Mouse (Mus musculus) heart, embryonic 16.5 days (tissue): Measurements from ENCODE around the gene Cux1. TPM values are rescaled to one million over a fixed set of nuclear protein-coding genes. Genes with fewer than 3 reads are reported as not detected.
A peak's percentile ranks its signal among the peaks of the same experiment; 100 is the strongest.

Source experiments
- ATAC-seq: fragments of 200-750 bp; cut with Nextera tagmentation; replicated peaks from 2 replicates; pipeline ENCODE4 v1.8.0; 2017; ENCODE audit warnings: moderate number of reproducible peaks; ENCODE audit not compliant: insufficient read depth, low FRiP score; ENCODE audit errors: extremely low read depth
- H3K27ac ChIP-seq: fragments of 300-500 bp; sonication (generic); 2 replicates; pipeline ENCODE4 v1.5.1; 2014; ENCODE audit warnings: mild to moderate bottlenecking, low read length, control low read depth, moderate library complexity
- H3K27me3 ChIP-seq: fragments of 300-500 bp; sonication (generic); 2 replicates; pipeline ENCODE4 v1.6.1; 2014; ENCODE audit warnings: low read length, mixed read lengths; ENCODE audit not compliant: control insufficient read depth, insufficient read depth
- H3K36me3 ChIP-seq: fragments of 300-500 bp; sonication (generic); 2 replicates; pipeline ENCODE4 v1.6.1; 2014; ENCODE audit not compliant: control insufficient read depth, insufficient read depth
- H3K4me1 ChIP-seq: fragments of 300-500 bp; sonication (generic); 2 replicates; pipeline ENCODE4 v1.6.1; 2014; ENCODE audit warnings: low read length, mixed read lengths; ENCODE audit not compliant: control insufficient read depth, insufficient read depth
- H3K4me2 ChIP-seq: fragments of 300-500 bp; sonication (generic); 2 replicates; pipeline ENCODE4 v1.6.1; 2014; ENCODE audit warnings: low read depth, mild to moderate bottlenecking, control low read depth, low read length
- H3K4me3 ChIP-seq: fragments of 300-500 bp; sonication (generic); 2 replicates; pipeline ENCODE4 v1.5.1; 2014; ENCODE audit warnings: mild to moderate bottlenecking, control low read depth, low read length
- H3K9ac ChIP-seq: fragments of 300-500 bp; sonication (generic); 2 replicates; pipeline ENCODE4 v1.6.1; 2014; ENCODE audit warnings: low read length, control low read depth
- H3K9me3 ChIP-seq: fragments of 300-500 bp; sonication (generic); replicated peaks from 2 replicates; pipeline ENCODE4 v1.6.1; 2016; ENCODE audit warnings: low read length; ENCODE audit not compliant: control insufficient read depth
- WGBS: fragments of 180-500 bp; shearing (Covaris S2); extraction: QIAGEN DNeasy Blood & Tissue Kit; methylation state at CpG from one replicate; pipeline ENCODE4 v1.1.7; 2014; 5-methylcytosine and 5-hydroxymethylcytosine counted together
- polyA plus RNA-seq: library from polyadenylated mRNA; unstranded; fragments of >200 nt; fragmentation: Nextera tagmentation; extraction: Ambion mirVana; gene quantifications from 2 replicates; pipeline ENCODE4 v1.2.1, GENCODE M21; 2015

The Cux1 gene
- polyA plus RNA-seq, 1 experiment from 2014 or later: 89.0 TPM

DNA sequence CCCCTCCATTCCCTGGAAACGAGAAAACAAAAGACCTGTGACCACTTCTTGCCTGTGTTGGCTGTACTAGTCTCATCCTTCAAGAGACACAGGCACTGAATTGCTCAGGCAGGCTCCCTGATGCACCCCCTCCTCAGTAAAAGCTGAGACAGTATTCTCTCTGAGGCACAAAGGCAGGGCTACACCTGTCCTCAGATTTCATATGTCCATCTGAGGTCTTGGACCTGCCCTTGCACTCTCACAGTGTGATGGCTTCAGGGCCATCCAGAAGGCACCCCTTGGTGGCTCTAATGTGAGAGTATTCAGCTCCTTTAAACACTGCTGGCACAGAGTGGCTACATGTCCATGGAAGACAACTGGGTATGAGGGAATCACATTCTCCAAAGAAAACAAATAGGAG, 32.1 kb downstream of the Cux1 start:
- peaks cover 59% of the 10 kb centered on the region for H3K4me1 ChIP-seq
- H3K9ac ChIP-seq: no peak overlapping the region
- ATAC-seq: no peak
- H3K4me3 ChIP-seq: no peak overlapping the region
- H3K36me3 ChIP-seq: no peaks in the 10 kb centered on the region
- WGBS: 57% methylated on average over 1 of the region's 1 CpGs
- no peak overlapping the region for H3K4me2 ChIP-seq
- H3K27me3 ChIP-seq: no peaks in the 10 kb centered on the region
- H3K9me3 ChIP-seq: no peaks in the 10 kb centered on the region
- no peak overlapping the region for H3K27ac ChIP-seq

DNA sequence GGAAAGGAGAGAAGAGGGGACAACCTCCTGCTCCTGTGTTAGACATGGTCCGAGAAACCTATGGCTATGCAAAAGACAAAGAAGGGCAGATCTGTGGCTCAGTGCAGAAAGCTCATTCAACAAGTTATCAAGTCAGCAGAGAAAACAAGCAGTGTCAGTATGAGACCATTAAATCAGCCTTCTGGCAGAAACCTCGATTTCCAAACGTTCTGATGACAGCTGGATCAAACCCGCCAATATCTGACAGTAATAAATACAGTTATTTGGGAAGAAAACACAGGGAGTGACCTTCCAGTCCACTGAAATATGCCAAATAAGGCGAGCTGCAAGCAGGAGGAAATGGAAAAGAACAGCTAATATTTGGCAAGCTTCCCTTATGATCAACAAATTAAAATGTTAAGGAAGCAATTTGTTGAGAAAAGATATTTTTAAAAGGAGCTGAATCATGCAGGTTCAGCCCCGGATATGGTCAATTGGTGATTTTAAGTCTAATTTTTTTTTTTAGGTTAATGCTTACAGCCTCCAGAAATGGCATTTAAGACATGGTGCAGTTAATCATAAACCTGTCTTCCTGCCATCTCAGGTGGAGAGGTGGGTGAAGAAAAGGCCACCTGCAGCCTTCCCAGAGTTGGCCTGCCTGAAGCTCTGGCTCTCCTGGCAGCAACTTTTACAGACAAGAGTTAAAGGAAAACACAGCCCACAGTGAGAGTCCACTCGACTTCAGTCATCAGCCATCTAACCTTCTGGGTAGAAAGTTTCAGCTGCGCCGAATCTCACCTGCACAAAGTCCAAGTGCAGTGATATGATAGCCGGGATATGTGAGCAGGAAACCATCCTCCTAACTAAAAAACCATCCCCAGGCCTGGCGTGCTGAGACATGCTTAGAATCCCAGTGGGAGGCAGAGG, 33.7 kb downstream of the Cux1 start:
- Histone ChIP-seq H3K4me3 (no peak overlapping the region), H3K27me3 (no peaks in the 10 kb centered on the region), H3K36me3 (no peaks in the 10 kb centered on the region), H3K4me1 (peaks cover 49% of the 10 kb centered on the region), H3K27ac (0 out of 2 replicates have a peak overlapping the region, but pooled peaks have one; percentile 20), H3K9ac (no peak overlapping the region), H3K4me2 (no peak overlapping the region), H3K9me3 (no peaks in the 10 kb centered on the region)
- WGBS: 69% methylated on average over 11 of the region's 11 CpGs
- no peak for ATAC-seq

DNA sequence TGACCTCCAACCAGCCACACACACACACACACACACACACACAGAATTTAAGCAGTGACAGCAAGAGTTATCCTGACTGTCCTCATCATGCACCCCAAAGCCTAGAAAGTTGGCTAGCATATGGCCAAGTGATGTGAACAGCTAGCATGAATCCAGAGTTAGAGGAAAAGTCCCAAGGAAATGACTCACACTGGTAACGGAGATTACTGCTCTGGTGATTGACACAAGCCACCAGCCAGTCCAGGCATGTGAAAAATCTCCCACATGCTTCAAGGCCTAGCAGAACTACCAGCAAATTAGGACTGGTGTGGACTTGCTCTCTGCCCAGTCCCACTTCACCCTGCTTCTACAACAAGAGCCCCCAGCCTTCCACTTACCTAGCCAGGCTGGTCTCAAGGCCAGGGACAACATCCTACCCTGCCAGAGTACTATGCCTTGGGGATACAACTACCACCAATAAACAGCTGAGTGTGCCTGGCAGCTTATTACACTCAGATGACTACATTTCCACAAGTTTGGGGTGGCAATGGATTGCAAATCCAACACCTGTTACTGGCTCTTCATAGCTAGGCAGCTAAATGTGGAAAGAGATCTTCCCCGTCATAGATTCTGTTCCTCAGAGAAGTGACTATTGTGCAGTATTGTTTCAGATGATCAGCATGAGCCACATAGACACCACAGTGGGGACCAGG, 35.5 kb downstream of the Cux1 start:
- 33% methylated on average over 2 of the region's 2 CpGs for WGBS
- Histone ChIP-seq H3K4me2 (no peak overlapping the region), H3K27me3 (no peaks in the 10 kb centered on the region), H3K36me3 (no peaks in the 10 kb centered on the region), H3K9ac (no peak overlapping the region), H3K4me3 (no peak overlapping the region), H3K27ac (peak overlapping the region; percentile 52), H3K4me1 (peaks cover 57% of the 10 kb centered on the region), H3K9me3 (no peaks in the 10 kb centered on the region)
- 0 out of 2 replicates have a peak, but pooled peaks have one; percentile 23 for ATAC-seq

DNA sequence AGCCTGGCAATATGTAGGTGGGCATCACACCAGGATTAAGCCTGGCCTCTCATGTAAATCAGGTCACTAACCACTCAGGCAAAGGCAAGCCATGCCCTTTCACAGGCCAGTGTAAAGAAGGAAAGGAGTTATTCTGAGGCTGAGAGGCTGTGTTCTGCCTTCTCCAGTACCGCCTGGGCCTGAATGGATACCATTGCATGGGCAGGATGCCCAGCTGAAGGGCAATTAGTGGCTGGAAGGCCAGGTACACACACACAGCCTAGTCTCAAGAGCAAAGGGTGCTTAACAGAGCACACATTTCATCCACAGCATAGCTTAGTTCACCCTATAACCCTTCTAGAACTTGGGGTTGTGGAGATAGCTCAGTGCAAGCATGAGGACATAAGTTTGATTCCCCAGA, 36.4 kb downstream of the Cux1 start:
- no peak for ATAC-seq
- peaks cover 58% of the 10 kb centered on the region for H3K4me1 ChIP-seq
- no peaks in the 10 kb centered on the region for H3K36me3 ChIP-seq
- no peak overlapping the region for H3K9ac ChIP-seq
- H3K27ac ChIP-seq: peak overlapping the region; percentile 52; the same call in 1 of the 2 replicates
- H3K4me3 ChIP-seq: no peak overlapping the region
- no peaks in the 10 kb centered on the region for H3K27me3 ChIP-seq
- 56% methylated on average over 1 of the region's 1 CpGs for WGBS
- H3K4me2 ChIP-seq: no peak overlapping the region
- H3K9me3 ChIP-seq: no peaks in the 10 kb centered on the region

GRCm38 (mm10) chr5:136529165-136529564, 38.1 kb downstream of the Cux1 start:
- Histone ChIP-seq H3K4me2 (no peak overlapping the region), H3K27me3 (no peaks in the 10 kb centered on the region), H3K4me1 (peaks cover 46% of the 10 kb centered on the region), H3K27ac (no peak overlapping the region), H3K9ac (no peak overlapping the region), H3K4me3 (no peak overlapping the region), H3K36me3 (no peaks in the 10 kb centered on the region), H3K9me3 (no peaks in the 10 kb centered on the region)
- no peak for ATAC-seq

- H3K9me3 ChIP-seq: no peaks in the 10 kb centered on the region
- peaks cover 48% of the 10 kb centered on the region for H3K4me1 ChIP-seq
- no peaks in the 10 kb centered on the region for H3K27me3 ChIP-seq
- H3K36me3 ChIP-seq: no peaks in the 10 kb centered on the region
- H3K4me3 ChIP-seq: no peak overlapping the region
- H3K27ac ChIP-seq: peak overlapping the region; percentile 49
- H3K4me2 ChIP-seq: no peak overlapping the region
- no peak overlapping the region for H3K9ac ChIP-seq
- ATAC-seq: no peak
- WGBS: 44% methylated on average over 1 of the region's 1 CpGs
These were observed 39.4 kb downstream of the Cux1 start for GRCm38 (mm10) chr5:136527871-136528270.

GRCm38 (mm10) chr5:136526545-136526909, 40.8 kb downstream of the Cux1 start:
- H3K4me1 ChIP-seq: peaks cover 43% of the 10 kb centered on the region
- ATAC-seq: no peak
- H3K27me3 ChIP-seq: no peaks in the 10 kb centered on the region
- H3K27ac ChIP-seq: no peak overlapping the region
- no peak overlapping the region for H3K9ac ChIP-seq
- 78% methylated on average over 5 of the region's 5 CpGs for WGBS
- H3K36me3 ChIP-seq: no peaks in the 10 kb centered on the region
- H3K9me3 ChIP-seq: no peaks in the 10 kb centered on the region
- H3K4me2 ChIP-seq: no peak overlapping the region
- H3K4me3 ChIP-seq: no peak overlapping the region

DNA sequence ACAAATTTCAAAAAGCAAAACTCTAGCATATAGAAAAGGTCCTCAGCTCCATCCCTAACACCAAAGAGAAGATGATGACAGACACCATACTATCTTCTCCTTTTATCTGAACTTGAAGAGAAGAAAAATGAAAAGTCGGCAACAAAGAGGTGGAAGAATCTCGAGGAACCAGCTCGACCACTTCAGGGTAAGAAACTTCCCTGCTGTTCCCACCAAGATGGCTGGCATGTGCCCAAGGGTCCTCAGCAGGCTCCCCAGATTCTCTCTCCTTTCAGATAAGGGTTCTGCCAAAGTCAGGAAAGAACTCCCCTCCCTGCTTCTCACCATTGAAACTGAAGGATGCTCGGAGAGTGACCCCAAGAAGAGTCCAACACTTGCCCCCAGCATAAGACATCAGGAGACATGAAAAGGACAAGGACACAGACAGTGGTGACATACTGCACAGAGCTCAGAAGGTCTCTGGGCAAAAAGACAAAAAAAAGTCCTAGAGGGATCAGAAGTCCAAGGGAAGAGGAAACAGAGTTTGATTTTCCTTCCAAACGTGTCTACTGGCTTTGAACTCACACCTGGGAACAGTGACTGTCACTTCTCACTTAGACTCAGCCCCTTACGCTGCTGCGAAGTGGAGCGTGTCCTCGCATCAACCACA, 41.3 kb downstream of the Cux1 start:
- H3K4me1 ChIP-seq: peaks cover 38% of the 10 kb centered on the region
- H3K4me2 ChIP-seq: no peak overlapping the region
- no peak overlapping the region for H3K27ac ChIP-seq

More for the DNA sequence above, 41.3 kb downstream of the Cux1 start:
- H3K4me3 ChIP-seq: no peak overlapping the region
- H3K9me3 ChIP-seq: no peaks in the 10 kb centered on the region
- ATAC-seq: no peak
- no peak overlapping the region for H3K9ac ChIP-seq
- WGBS: 65% methylated on average over 9 of the region's 9 CpGs
- no peaks in the 10 kb centered on the region for H3K27me3 ChIP-seq
- H3K36me3 ChIP-seq: no peaks in the 10 kb centered on the region
